Mouse (Mus musculus) bone marrow macrophage, adult 2 months (primary cell): ENCODE results near the gene Gm48552.

Experiments used
- CTCF ChIP-seq: IDR thresholded peaks from 2 replicates; pipeline ENCODE4 v1.5.1; 2012; ENCODE audit warnings: low read depth, mild to moderate bottlenecking, low read length, moderate library complexity
- POLR2A ChIP-seq: IDR thresholded peaks from 2 replicates; pipeline ENCODE4 v1.6.1; 2012; ENCODE audit warnings: mild to moderate bottlenecking, low read depth, low read length, borderline replicate concordance

DNA sequence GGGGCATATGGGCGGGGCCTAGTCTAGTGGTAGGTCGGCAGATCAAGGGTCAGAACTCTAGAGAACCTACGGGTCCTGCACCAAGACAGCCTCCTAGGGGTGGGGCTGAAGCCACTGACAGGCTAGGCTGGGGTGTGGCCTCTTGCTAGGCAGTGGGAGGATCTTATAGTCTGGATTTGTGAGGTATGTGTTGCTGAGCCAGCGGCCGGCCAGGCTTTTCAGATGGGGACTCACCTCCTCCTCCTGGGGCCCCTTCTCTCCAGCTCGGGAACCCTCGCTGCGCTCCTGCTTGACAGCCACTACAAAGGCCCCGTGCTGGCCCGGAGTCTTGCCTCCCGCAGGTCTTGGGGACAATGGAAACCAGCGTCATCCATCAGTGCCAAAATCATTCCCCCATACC lies 39.7 kb upstream of the Gm48552 start:
- no peak for TF ChIP-seq CTCF
- TF ChIP-seq POLR2A = no peak
